In genomic region chr5:65199346-65200128, GRCm38 (mm10) we compare ENCODE assay signal across 8 mouse cellular contexts. TPM values are rescaled to one million over a fixed set of nuclear protein-coding genes. Genes with fewer than 3 reads are reported as not detected.
DNase-seq lines count a peak whose midpoint lies in the region; ATAC-seq and TF ChIP-seq lines count a peak whose summit lies in the region.

Wdr19 (plus strand) TSS chr5:65199696.

- H3K4me3 ChIP-seq in E14TG2a.4 (replicated peaks; ENCODE audit: low read length) = peak within 1 kb of the TSS; percentile 85
- H3K4me3 ChIP-seq in forebrain, embryonic 12.5 days (replicated peaks) = peak within 1 kb of the TSS; percentile 65
- peak within 1 kb of the TSS; percentile 84 for H3K4me3 ChIP-seq in heart, postnatal 0 days (ENCODE audit: low read depth, low read length)
- H3K4me3 ChIP-seq in liver, embryonic 16.5 days (ENCODE audit: low read depth, low read length) = peak within 1 kb of the TSS; percentile 68
- H3K4me3 ChIP-seq in neural tube, embryonic 13.5 days = peak within 1 kb of the TSS; percentile 70
- H3K4me3 ChIP-seq in testis, adult 2 months (ENCODE audit: control insufficient read depth, low read depth, low read length) = peak within 1 kb of the TSS; percentile 82

- TF ChIP-seq POLR2A in testis, adult 2 months (IDR thresholded peaks at IDR 0.05; ENCODE audit: control insufficient read depth, low read depth, low read length) = peak; percentile 89

- TF ChIP-seq CTCF in E14TG2a.4 (conservative IDR thresholded peaks at IDR 0.05; ENCODE audit: low read length) = no peak
- no peak for TF ChIP-seq CTCF in heart, postnatal 0 days (IDR thresholded peaks at IDR 0.05; ENCODE audit: low read depth)
- TF ChIP-seq CTCF in testis, adult 2 months (IDR thresholded peaks at IDR 0.05; ENCODE audit: control insufficient read depth, insufficient read depth, insufficient replicate concordance, low read depth, low read length) = no peak

- no peaks in the 10 kb centered on the region for H3K27me3 ChIP-seq in E14TG2a.4 (ENCODE audit: insufficient read depth, low read length)
- no peaks in the 10 kb centered on the region for H3K27me3 ChIP-seq in forebrain, embryonic 12.5 days
- H3K27me3 ChIP-seq in heart, postnatal 0 days (ENCODE audit: control insufficient read depth, insufficient read depth, low read length) = no peaks in the 10 kb centered on the region
- H3K27me3 ChIP-seq in liver, embryonic 16.5 days (ENCODE audit: control insufficient read depth, insufficient read depth, low read depth, low read length) = no peaks in the 10 kb centered on the region
- no peaks in the 10 kb centered on the region for H3K27me3 ChIP-seq in neural tube, embryonic 13.5 days
- H3K27me3 ChIP-seq in testis, adult 2 months (ENCODE audit: control insufficient read depth, insufficient read depth, low read length) = no peaks in the 10 kb centered on the region

- H3K4me1 ChIP-seq in E14TG2a.4 (replicated peaks; ENCODE audit: low read depth, low read length) = peaks cover 11% of the 10 kb centered on the region
- peaks cover 12% of the 10 kb centered on the region for H3K4me1 ChIP-seq in forebrain, embryonic 12.5 days
- peaks cover 4% of the 10 kb centered on the region; the same call in 1 of the 2 replicates for H3K4me1 ChIP-seq in heart, postnatal 0 days (ENCODE audit: control insufficient read depth, insufficient read depth)
- H3K4me1 ChIP-seq in liver, embryonic 16.5 days (ENCODE audit: control insufficient read depth, low read depth, low read length) = peaks cover 8% of the 10 kb centered on the region
- H3K4me1 ChIP-seq in neural tube, embryonic 13.5 days (replicated peaks) = peaks cover 12% of the 10 kb centered on the region
- peaks cover 2% of the 10 kb centered on the region; the same call in 1 of the 2 replicates for H3K4me1 ChIP-seq in testis, adult 2 months (ENCODE audit: control insufficient read depth, insufficient read depth, low read length)

- ATAC-seq in forebrain, embryonic 12.5 days (ENCODE audit: low FRiP score) = peak; percentile 100
- ATAC-seq in heart, postnatal 0 days (ENCODE audit: insufficient read depth, low read depth) = peak; percentile 100
- ATAC-seq in liver, embryonic 16.5 days (ENCODE audit: low read depth) = peak; percentile 99
- peak; percentile 99 for ATAC-seq in neural tube, embryonic 13.5 days (ENCODE audit: low read depth)

- H3K9me3 ChIP-seq in E14TG2a.4 (ENCODE audit: low read length) = no peaks in the 10 kb centered on the region
- no peaks in the 10 kb centered on the region for H3K9me3 ChIP-seq in forebrain, embryonic 12.5 days
- no peaks in the 10 kb centered on the region for H3K9me3 ChIP-seq in heart, postnatal 0 days (replicated peaks; ENCODE audit: control insufficient read depth, low read length)
- no peaks in the 10 kb centered on the region for H3K9me3 ChIP-seq in liver, embryonic 16.5 days (replicated peaks; ENCODE audit: control insufficient read depth, low read length)
- no peaks in the 10 kb centered on the region for H3K9me3 ChIP-seq in neural tube, embryonic 13.5 days

- WGBS in forebrain, embryonic 12.5 days = 0% methylated on average over 37 of the region's 37 CpGs
- under 1% methylated on average over 37 of the region's 37 CpGs for WGBS in heart, postnatal 0 days
- WGBS in liver, embryonic 16.5 days (ENCODE audit: insufficient replicate concordance) = under 1% methylated on average over 37 of the region's 37 CpGs
- under 1% methylated on average over 37 of the region's 37 CpGs for WGBS in neural tube, embryonic 13.5 days

- H3K36me3 ChIP-seq in E14TG2a.4 (ENCODE audit: insufficient read depth, low read length) = no peaks in the 10 kb centered on the region
- H3K36me3 ChIP-seq in forebrain, embryonic 12.5 days (replicated peaks) = no peaks in the 10 kb centered on the region
- no peaks in the 10 kb centered on the region for H3K36me3 ChIP-seq in heart, postnatal 0 days (replicated peaks; ENCODE audit: control insufficient read depth, insufficient read depth, low read length)
- H3K36me3 ChIP-seq in liver, embryonic 16.5 days (ENCODE audit: control insufficient read depth, insufficient read depth) = no peaks in the 10 kb centered on the region
- peaks cover 9% of the 10 kb centered on the region for H3K36me3 ChIP-seq in neural tube, embryonic 13.5 days
- no peaks in the 10 kb centered on the region for H3K36me3 ChIP-seq in testis, adult 2 months (ENCODE audit: control insufficient read depth, insufficient read depth, low read length)

- peak; percentile 98 for DNase-seq in c-Kit-positive CD71-positive TER-119-positive erythroid progenitor cells, embryonic 14.5 days (ENCODE audit: low spot score)
- DNase-seq in heart, postnatal 0 days (ENCODE audit: low spot score) = peak; percentile 100
- peak; percentile 98 to 99 for DNase-seq in kidney, postnatal 4 days

- H3K27ac ChIP-seq in forebrain, embryonic 12.5 days = peak within 1 kb of the TSS; percentile 73
- peak within 1 kb of the TSS; percentile 87 for H3K27ac ChIP-seq in heart, postnatal 0 days (ENCODE audit: low read depth)
- H3K27ac ChIP-seq in liver, embryonic 16.5 days (ENCODE audit: low read length) = peak within 1 kb of the TSS; percentile 58; the same call in 1 of the 2 replicates
- H3K27ac ChIP-seq in neural tube, embryonic 13.5 days (replicated peaks) = peak within 1 kb of the TSS; percentile 84
- peak within 1 kb of the TSS; percentile 83 for H3K27ac ChIP-seq in testis, adult 2 months (ENCODE audit: control insufficient read depth, insufficient read depth, low read depth, low read length)

- peak within 1 kb of the TSS; percentile 79 for H3K4me2 ChIP-seq in forebrain, embryonic 12.5 days
- H3K4me2 ChIP-seq in heart, postnatal 0 days (ENCODE audit: low read depth, low read length) = peak within 1 kb of the TSS; percentile 75
- H3K4me2 ChIP-seq in liver, embryonic 16.5 days (ENCODE audit: low read depth, low read length) = peak within 1 kb of the TSS; percentile 86
- peak within 1 kb of the TSS; percentile 81 for H3K4me2 ChIP-seq in neural tube, embryonic 13.5 days

- H3K9ac ChIP-seq in forebrain, embryonic 12.5 days = peak within 1 kb of the TSS; percentile 71
- peak within 1 kb of the TSS; percentile 68 for H3K9ac ChIP-seq in heart, postnatal 0 days (replicated peaks; ENCODE audit: low read depth, low read length)
- H3K9ac ChIP-seq in liver, embryonic 16.5 days (ENCODE audit: low read depth, low read length) = peak within 1 kb of the TSS; percentile 65
- peak within 1 kb of the TSS; percentile 83 for H3K9ac ChIP-seq in neural tube, embryonic 13.5 days

- TF ChIP-seq EP300 in heart, postnatal 0 days (IDR thresholded peaks at IDR 0.05; ENCODE audit: low read depth) = no peak

RNA-seq across cellular contexts. Expression of gene Wdr19, which starts in this region (rescaled TPM):
- 13.8 and 14.8 TPM in 2 replicates for polyA plus RNA-seq in forebrain, embryonic 12.5 days (2016; fragmentation: Nextera tagmentation; extraction: Ambion mirVana)
- total RNA-seq in heart, postnatal 0 days (2014; rRNA removed; ENCODE audit: low replicate concordance) = 1.9 and 3.9 TPM in 2 replicates
- 2.0 and 2.3 TPM in 2 replicates for polyA plus RNA-seq in heart, postnatal 0 days (2015; fragmentation: Nextera tagmentation; extraction: Ambion mirVana)
- 0.59 and 1.2 TPM in 2 replicates for polyA plus RNA-seq in liver, embryonic 16.5 days (2015; fragmentation: Nextera tagmentation; extraction: Ambion mirVana)
- polyA plus RNA-seq in neural tube, embryonic 13.5 days (2015; fragmentation: Nextera tagmentation; extraction: Ambion mirVana) = 10.6 and 12.4 TPM in 2 replicates
- polyA plus RNA-seq in testis, adult 2 months (2012; rRNA removed) = 19.4 and 20.2 TPM in 2 replicates

Comparison
In these comparisons a context has a peak if more than half of its experiments do, and no peak if none do; other contexts are left out.
1. Peak in every context shown above with its lines: DNase-seq, ATAC-seq, H3K4me3 ChIP-seq and H3K27ac ChIP-seq.